Mouse (Mus musculus) liver, embryonic 14.5 days (tissue): Measurements from ENCODE around the gene Vmn1r14. TPM values are rescaled to one million over a fixed set of nuclear protein-coding genes. Genes with fewer than 3 reads are reported as not detected.

Source experiments
- ATAC-seq: fragments of 200-750 bp; cut with Nextera tagmentation; 2 replicates; pipeline ENCODE4 v1.8.0; 2017; ENCODE audit warnings: moderate number of reproducible peaks, mild to moderate bottlenecking, moderate library complexity; ENCODE audit not compliant: insufficient read depth
- DNase-seq, 3 experiments: peaks; one replicate each; pipeline ENCODE4 v3.0.0-alpha.2; 2012 to 2013; ENCODE audit warnings: low read depth in 3 of 3, low spot score in 3 of 3
- H3K27ac ChIP-seq: fragments of 300-500 bp; sonication (generic); 2 replicates; pipeline ENCODE4 v1.5.1; 2014; ENCODE audit warnings: moderate library complexity, mild to moderate bottlenecking, control low read depth, inconsistent platforms
- H3K27me3 ChIP-seq: fragments of 300-500 bp; sonication (generic); 2 replicates; pipeline ENCODE4 v1.6.1; 2014; ENCODE audit warnings: mild to moderate bottlenecking, low read length, moderate library complexity; ENCODE audit not compliant: control insufficient read depth, insufficient read depth
- H3K36me3 ChIP-seq: fragments of 300-500 bp; sonication (generic); replicated peaks from 2 replicates; pipeline ENCODE4 v1.6.1; 2014; ENCODE audit warnings: low read depth; ENCODE audit not compliant: control insufficient read depth, insufficient read depth
- H3K4me1 ChIP-seq, 2 experiments: fragments of 200-500 bp in 1 of 2; fragments of 300-500 bp in 1 of 2; sonication (generic) in 1 of 2; replicated peaks; 2 replicates each; pipeline ENCODE4 v1.6.1; 2012 to 2014; ENCODE audit warnings: antibody characterized with exemption in 1 of 2, inconsistent platforms in 1 of 2, low read length in 1 of 2; ENCODE audit not compliant: control insufficient read depth in 2 of 2, insufficient read depth in 2 of 2
- H3K4me2 ChIP-seq: fragments of 300-500 bp; sonication (generic); 2 replicates; pipeline ENCODE4 v1.6.1; 2014; ENCODE audit warnings: low read depth, mild to moderate bottlenecking, control low read depth, moderate library complexity
- H3K4me3 ChIP-seq, 2 experiments: fragments of 200-500 bp in 1 of 2; fragments of 300-500 bp in 1 of 2; sonication (generic) in 1 of 2; 2 replicates each; pipeline ENCODE4 v1.5.1; 2012 to 2014; ENCODE audit warnings: low read depth in 2 of 2, low read length in 2 of 2, mild to moderate bottlenecking in 2 of 2, control low read depth in 1 of 2, inconsistent platforms in 1 of 2, moderate library complexity in 1 of 2; ENCODE audit not compliant: insufficient read depth in 1 of 2
- H3K9ac ChIP-seq: fragments of 300-500 bp; sonication (generic); replicated peaks from 2 replicates; pipeline ENCODE4 v1.6.1; 2014; ENCODE audit warnings: mild to moderate bottlenecking, control low read depth, moderate library complexity
- H3K9me3 ChIP-seq: fragments of 300-500 bp; sonication (generic); 2 replicates; pipeline ENCODE4 v1.6.1; 2016; ENCODE audit warnings: low read length, mixed read lengths; ENCODE audit not compliant: control insufficient read depth
- CTCF ChIP-seq: IDR thresholded peaks from 2 replicates; pipeline ENCODE4 v1.5.1; 2016; ENCODE audit warnings: antibody characterized with exemption, low read depth, control low read depth
- EP300 ChIP-seq: IDR thresholded peaks from 2 replicates; pipeline ENCODE4 v1.6.1; 2016; ENCODE audit warnings: antibody characterized with exemption, low read depth
- WGBS: fragments of 180-500 bp; shearing (Covaris S2); extraction: QIAGEN DNeasy Blood & Tissue Kit; methylation state at CpG from one replicate; pipeline ENCODE4 v1.1.7; 2014; ENCODE audit not compliant: insufficient replicate concordance; 5-methylcytosine and 5-hydroxymethylcytosine counted together
- polyA plus RNA-seq, 2 experiments: library from polyadenylated mRNA; depleted of rRNA in 1 of 2; stranded (reverse) in 1 of 2; unstranded in 1 of 2; fragments of >200 nt; fragmentation: Nextera tagmentation in 1 of 2; extraction: Ambion mirVana in 1 of 2; gene quantifications; 2 replicates each; pipeline versions ENCODE4 v1.2.1 to v1.2.3; 2012 to 2014

Gene Vmn1r14
- polyA plus RNA-seq, 2 experiments = not detected

DNA sequence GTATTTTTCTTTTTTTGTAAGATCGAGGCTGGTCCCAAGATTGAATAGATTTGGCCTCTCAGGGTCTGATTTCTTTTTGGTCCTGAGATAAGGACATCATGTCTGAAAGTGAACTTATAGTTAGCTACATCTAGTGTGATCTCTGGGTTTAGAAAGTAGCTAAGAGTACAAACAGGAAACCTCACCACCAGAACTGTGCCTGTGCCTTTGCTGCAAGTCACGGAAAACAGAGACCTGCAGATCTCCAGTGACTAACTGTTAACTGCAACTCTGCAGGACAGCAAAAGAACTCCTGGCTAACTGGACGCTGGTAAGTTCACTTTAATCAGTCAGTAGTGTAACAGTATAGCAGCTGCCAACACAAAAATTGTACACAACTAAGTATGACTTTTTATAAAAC lies 40.4 kb downstream of the Vmn1r14 start:
- ATAC-seq (no peak), DNase-seq (no peak)
- Histone ChIP-seq H3K36me3 (no peaks in the 10 kb centered on the region), H3K9me3 (no peaks in the 10 kb centered on the region), H3K27me3 (no peaks in the 10 kb centered on the region), H3K4me1 (no peaks in the 10 kb centered on the region), H3K4me2 (no peak overlapping the region), H3K4me3 (no peak overlapping the region), H3K27ac (no peak overlapping the region), H3K9ac (no peak overlapping the region)
- TF ChIP-seq CTCF (no peak), EP300 (no peak)
- WGBS = 36% methylated on average over 3 of the region's 3 CpGs

DNA sequence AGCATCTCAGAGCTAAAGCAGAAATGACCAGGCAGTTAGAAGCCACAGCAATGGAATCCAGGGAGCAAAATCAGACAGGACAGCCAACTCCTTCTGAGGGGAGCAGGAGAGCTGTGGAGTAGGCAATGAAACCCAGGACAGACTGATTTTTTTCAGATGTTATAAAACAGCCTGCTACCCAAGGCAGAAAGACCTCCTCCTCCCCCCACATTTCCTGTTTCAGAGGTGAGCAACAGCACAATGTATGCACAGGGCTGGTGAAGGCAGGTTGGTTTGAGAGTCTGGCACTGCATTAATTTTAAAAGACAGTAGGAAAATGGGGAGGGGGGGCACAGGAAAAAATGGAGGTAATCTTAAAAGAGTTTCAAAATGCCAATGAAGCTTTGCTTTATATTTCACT lies 41.0 kb downstream of the Vmn1r14 start:
- Histone ChIP-seq H3K36me3 (no peaks in the 10 kb centered on the region), H3K9ac (no peak overlapping the region), H3K9me3 (no peaks in the 10 kb centered on the region), H3K4me3 (no peak overlapping the region), H3K27ac (no peak overlapping the region), H3K4me2 (no peak overlapping the region), H3K4me1 (no peaks in the 10 kb centered on the region), H3K27me3 (no peaks in the 10 kb centered on the region)
- DNase-seq (no peak), ATAC-seq (no peak)
- TF ChIP-seq EP300 (no peak), CTCF (no peak)

DNA sequence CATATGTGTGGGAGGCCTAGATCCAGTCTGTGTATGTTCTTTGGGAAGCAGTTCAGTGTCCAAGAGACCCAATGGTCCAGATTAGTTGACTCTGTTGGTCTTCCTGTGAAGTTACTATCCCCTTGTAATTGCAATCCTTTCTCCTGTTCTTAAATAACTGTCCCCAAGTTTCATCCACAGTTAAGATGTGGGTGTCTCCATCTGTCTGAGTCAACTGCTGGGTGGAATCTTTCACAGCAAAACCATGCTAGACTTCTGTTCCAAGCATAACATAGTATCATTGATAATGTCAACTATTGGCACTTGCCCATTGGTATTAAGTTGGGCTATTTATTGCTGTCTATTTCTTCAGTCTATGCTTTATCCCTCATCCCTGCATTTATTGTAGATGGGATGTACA lies 47.5 kb downstream of the Vmn1r14 start:
- no peaks in the 10 kb centered on the region for H3K4me1 ChIP-seq
- H3K4me3 ChIP-seq = no peak overlapping the region
- no peak overlapping the region for H3K9ac ChIP-seq
- DNase-seq (no peak), ATAC-seq (no peak)
- no peaks in the 10 kb centered on the region for H3K36me3 ChIP-seq
- H3K4me2 ChIP-seq = no peak overlapping the region
- TF ChIP-seq EP300 (no peak), CTCF (no peak)
- no peaks in the 10 kb centered on the region for H3K9me3 ChIP-seq
- H3K27ac ChIP-seq = no peak overlapping the region
- no peaks in the 10 kb centered on the region for H3K27me3 ChIP-seq

Other genes starting within 250 kb of the Vmn1r14 start
- gene Vmn1r6, start 234.4 kb upstream of the Vmn1r14 start, polyA plus RNA-seq (2012; rRNA removed) = not detected in 2 replicates
- gene Vmn1r6, start 234.4 kb upstream of the Vmn1r14 start, polyA plus RNA-seq (2014; fragmentation: Nextera tagmentation; extraction: Ambion mirVana) = not detected in 2 replicates
- gene Vmn1r7, start 206.4 kb upstream of the Vmn1r14 start, polyA plus RNA-seq (2012; rRNA removed) = not detected in 2 replicates
- not detected in 2 replicates for gene Vmn1r7, start 206.4 kb upstream of the Vmn1r14 start, polyA plus RNA-seq (2014; fragmentation: Nextera tagmentation; extraction: Ambion mirVana)
- gene Vmn1r8, start 199.4 kb upstream of the Vmn1r14 start, polyA plus RNA-seq (2012; rRNA removed) = not detected in 2 replicates
- gene Vmn1r8, start 199.4 kb upstream of the Vmn1r14 start, polyA plus RNA-seq (2014; fragmentation: Nextera tagmentation; extraction: Ambion mirVana) = not detected in 2 replicates
- not detected in 2 replicates for gene Vmn1r9, start 164.9 kb upstream of the Vmn1r14 start, polyA plus RNA-seq (2012; rRNA removed)
- 0.01 TPM in 1 of 2 replicates, not detected in the other for gene Vmn1r9, start 164.9 kb upstream of the Vmn1r14 start, polyA plus RNA-seq (2014; fragmentation: Nextera tagmentation; extraction: Ambion mirVana)
- gene Vmn1r10, start 122.2 kb upstream of the Vmn1r14 start, polyA plus RNA-seq (2012; rRNA removed) = not detected in 2 replicates
- not detected in 2 replicates for gene Vmn1r10, start 122.2 kb upstream of the Vmn1r14 start, polyA plus RNA-seq (2014; fragmentation: Nextera tagmentation; extraction: Ambion mirVana)
- gene Vmn1r11, start 98.2 kb upstream of the Vmn1r14 start, polyA plus RNA-seq (2012; rRNA removed) = not detected in 2 replicates
- gene Vmn1r11, start 98.2 kb upstream of the Vmn1r14 start, polyA plus RNA-seq (2014; fragmentation: Nextera tagmentation; extraction: Ambion mirVana) = not detected in 2 replicates
- not detected in 2 replicates for gene Vmn1r12, start 74.8 kb upstream of the Vmn1r14 start, polyA plus RNA-seq (2012; rRNA removed)
- gene Vmn1r12, start 74.8 kb upstream of the Vmn1r14 start, polyA plus RNA-seq (2014; fragmentation: Nextera tagmentation; extraction: Ambion mirVana) = not detected in 2 replicates
- gene Vmn1r13, start 28.4 kb upstream of the Vmn1r14 start, polyA plus RNA-seq (2012; rRNA removed) = not detected in 2 replicates
- gene Vmn1r13, start 28.4 kb upstream of the Vmn1r14 start, polyA plus RNA-seq (2014; fragmentation: Nextera tagmentation; extraction: Ambion mirVana) = not detected in 2 replicates
- gene Vmn1r15, start 26.3 kb downstream of the Vmn1r14 start, polyA plus RNA-seq (2012; rRNA removed) = not detected in 2 replicates
- not detected in 2 replicates for gene Vmn1r15, start 26.3 kb downstream of the Vmn1r14 start, polyA plus RNA-seq (2014; fragmentation: Nextera tagmentation; extraction: Ambion mirVana)
- gene Vmn1r16, start 97.8 kb downstream of the Vmn1r14 start, polyA plus RNA-seq (2012; rRNA removed) = not detected in 2 replicates
- not detected in 2 replicates for gene Vmn1r16, start 97.8 kb downstream of the Vmn1r14 start, polyA plus RNA-seq (2014; fragmentation: Nextera tagmentation; extraction: Ambion mirVana)
- not detected in 2 replicates for gene Vmn1r17, start 132.0 kb downstream of the Vmn1r14 start, polyA plus RNA-seq (2012; rRNA removed)
- not detected in 2 replicates for gene Vmn1r17, start 132.0 kb downstream of the Vmn1r14 start, polyA plus RNA-seq (2014; fragmentation: Nextera tagmentation; extraction: Ambion mirVana)
- gene Vmn1r18, start 164.1 kb downstream of the Vmn1r14 start, polyA plus RNA-seq (2012; rRNA removed) = not detected in 2 replicates
- gene Vmn1r18, start 164.1 kb downstream of the Vmn1r14 start, polyA plus RNA-seq (2014; fragmentation: Nextera tagmentation; extraction: Ambion mirVana) = not detected in 2 replicates
- not detected in 2 replicates for gene Vmn1r19, start 172.1 kb downstream of the Vmn1r14 start, polyA plus RNA-seq (2012; rRNA removed)
- gene Vmn1r19, start 172.1 kb downstream of the Vmn1r14 start, polyA plus RNA-seq (2014; fragmentation: Nextera tagmentation; extraction: Ambion mirVana) = not detected in 2 replicates
- gene Vmn1r20, start 197.2 kb downstream of the Vmn1r14 start, polyA plus RNA-seq (2012; rRNA removed) = not detected in 2 replicates
- gene Vmn1r20, start 197.2 kb downstream of the Vmn1r14 start, polyA plus RNA-seq (2014; fragmentation: Nextera tagmentation; extraction: Ambion mirVana) = not detected in 2 replicates